Mouse (Mus musculus) kidney, postnatal 4 days (tissue): ENCODE data around the gene Plppr3.
A peak's percentile ranks its signal among the peaks of the same experiment; 100 is the strongest.

Source experiments
- DNase-seq, 2 experiments: peaks; one replicate each; pipeline ENCODE4 v3.0.0; 2021; ENCODE audit warnings: mixed read lengths in 2 of 2

The Plppr3 gene

DNA sequence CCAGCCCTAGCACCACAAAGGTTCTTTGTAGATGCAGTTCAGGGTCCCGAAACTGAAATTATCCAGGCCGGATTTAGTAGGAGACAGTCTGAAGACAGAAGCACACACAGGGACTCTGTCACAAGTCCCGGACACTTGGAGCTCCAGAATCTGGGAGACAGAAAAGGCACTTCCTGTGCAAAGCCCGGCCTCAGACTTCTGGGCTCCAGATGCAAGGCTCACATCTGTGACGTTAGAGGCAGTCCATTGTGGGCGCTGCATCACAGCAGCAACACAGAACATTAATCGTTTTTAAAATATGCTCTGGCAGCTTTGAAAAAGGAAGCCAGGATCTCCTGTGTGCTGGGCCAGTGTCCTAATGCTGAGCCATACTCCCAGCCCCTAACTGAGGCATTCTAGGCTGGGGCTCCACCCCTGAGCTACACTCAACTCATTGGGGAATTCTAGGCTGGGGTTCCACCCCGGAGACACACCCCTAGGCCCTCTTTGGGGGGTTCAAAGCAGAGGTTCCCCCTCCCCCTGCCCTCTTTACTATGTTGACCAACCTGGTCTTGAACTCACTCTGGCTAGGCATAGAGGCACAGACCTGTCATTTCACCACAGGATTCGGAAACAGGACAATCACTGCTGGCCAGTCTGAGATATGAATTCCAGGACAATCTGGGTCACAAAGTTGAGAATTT, 22.2 kb downstream of the Plppr3 start:
- peak; percentile 69 to 78 for DNase-seq

GRCm38 (mm10) chr10:79851653-79852052, 22.8 kb downstream of the Plppr3 start:
- DNase-seq: no peak

DNA sequence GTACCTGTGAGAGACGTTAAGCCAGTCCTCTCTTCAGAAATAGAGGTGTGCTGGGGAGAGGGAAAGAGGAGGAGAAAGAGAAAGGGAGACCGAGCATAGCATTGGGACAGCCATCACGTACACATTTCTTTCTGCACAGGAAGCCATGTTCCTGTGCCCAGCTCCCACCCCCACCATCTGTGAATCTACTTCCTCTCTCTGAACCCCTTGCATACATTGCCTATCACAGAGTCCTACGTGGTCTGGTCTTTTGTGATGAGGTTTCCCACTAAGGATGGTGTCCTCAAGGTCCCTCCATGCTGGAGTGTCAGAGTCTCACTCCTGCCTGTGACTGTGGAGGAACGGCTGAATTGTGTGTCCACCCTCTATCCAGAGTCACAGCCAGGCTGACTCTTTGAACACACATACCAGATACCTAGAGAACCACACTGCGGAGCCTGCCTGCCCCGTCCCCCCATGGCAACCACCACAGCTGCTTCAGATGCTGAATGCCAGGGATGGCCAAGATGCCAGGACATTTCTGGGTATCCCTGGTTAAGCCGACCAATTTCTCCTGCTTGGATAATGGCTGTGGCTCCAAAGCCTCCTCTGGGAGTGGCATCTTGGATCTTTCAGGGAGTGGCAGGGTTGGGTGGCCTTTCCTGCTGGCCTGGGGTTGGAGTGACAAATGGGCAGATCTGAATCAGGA, 24.3 kb downstream of the Plppr3 start:
- DNase-seq: peak in 1 of 2 experiments; percentile 4

- peak in 1 of 2 experiments; percentile 1 for DNase-seq
Measured at GRCm38 (mm10) chr10:79846553-79846952, 27.9 kb downstream of the Plppr3 start.

- DNase-seq: peak; percentile 71 to 78
Measured at GRCm38 (mm10) chr10:79843476-79843875, 31.0 kb downstream of the Plppr3 start.

GRCm38 (mm10) chr10:79842322-79842721, 32.1 kb downstream of the Plppr3 start:
- DNase-seq: no peak

DNA sequence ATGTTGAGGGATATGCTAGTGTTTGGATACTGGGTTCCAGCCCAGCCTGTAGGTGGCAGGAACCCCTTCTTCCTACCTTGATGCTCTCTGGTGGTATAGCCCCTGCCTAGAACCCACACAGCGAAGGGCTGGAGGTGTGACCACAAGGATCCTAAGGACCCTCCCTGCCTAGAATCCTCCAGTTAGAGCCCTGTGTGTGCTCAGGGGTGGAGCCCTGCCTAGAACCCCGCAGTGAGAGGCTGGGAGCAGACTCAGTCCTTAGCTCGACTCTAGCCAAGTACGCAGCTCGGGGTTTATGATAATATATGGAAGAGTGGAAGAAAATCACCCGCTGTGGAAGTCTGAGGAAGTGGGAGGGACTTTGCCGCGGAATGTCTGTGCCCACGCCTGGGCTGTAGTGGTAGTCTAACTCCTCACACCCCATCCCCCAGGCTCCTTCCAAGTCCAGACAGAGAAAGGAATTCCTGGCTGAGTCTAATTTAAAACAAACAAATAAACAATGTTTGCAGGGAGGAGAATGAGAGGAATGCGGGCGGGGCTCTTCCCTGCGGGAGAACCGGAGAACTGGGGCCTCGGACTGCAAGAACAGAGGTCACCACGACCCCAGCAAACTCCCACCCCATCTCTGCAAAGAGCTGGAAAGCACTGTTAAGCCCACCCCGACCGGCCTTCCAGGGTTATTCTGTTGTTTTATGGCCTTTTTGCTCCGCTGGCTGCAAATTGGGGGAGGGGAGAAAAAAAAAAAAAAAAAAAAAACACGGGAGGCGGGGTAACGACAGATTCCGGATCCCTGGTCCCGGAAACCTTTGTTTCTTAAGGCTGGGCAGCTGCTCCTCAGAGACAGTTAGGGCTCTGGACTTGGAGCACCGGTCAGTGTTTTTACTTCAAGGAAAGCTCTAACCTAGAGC, 33.5 kb downstream of the Plppr3 start:
- DNase-seq: peak; percentile 82 to 91

- DNase-seq: no peak
Measured at GRCm38 (mm10) chr10:79840091-79840490, 34.3 kb downstream of the Plppr3 start.

GRCm38 (mm10) chr10:79838151-79838550, 36.3 kb downstream of the Plppr3 start:
- DNase-seq: peak in 1 of 2 experiments; percentile 32

DNA sequence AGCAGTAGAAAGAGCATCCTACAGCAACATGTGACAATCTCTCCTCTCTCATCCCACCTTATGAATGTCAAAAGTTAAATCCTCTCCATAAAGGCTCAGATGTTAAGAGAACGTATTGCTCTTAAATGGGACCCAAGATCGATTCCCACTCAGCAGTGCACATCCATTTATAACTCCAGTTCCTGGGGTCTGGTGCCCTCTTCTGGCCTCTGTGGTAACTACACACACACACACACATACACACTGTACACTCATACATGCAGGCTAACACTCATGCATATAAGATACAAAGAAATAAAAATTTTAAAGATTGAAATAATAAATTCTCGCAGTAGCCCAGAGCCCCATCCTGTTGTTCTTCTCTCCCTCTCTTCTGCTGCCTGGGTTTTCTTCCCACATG, 37.5 kb downstream of the Plppr3 start:
- no peak for DNase-seq

DNA sequence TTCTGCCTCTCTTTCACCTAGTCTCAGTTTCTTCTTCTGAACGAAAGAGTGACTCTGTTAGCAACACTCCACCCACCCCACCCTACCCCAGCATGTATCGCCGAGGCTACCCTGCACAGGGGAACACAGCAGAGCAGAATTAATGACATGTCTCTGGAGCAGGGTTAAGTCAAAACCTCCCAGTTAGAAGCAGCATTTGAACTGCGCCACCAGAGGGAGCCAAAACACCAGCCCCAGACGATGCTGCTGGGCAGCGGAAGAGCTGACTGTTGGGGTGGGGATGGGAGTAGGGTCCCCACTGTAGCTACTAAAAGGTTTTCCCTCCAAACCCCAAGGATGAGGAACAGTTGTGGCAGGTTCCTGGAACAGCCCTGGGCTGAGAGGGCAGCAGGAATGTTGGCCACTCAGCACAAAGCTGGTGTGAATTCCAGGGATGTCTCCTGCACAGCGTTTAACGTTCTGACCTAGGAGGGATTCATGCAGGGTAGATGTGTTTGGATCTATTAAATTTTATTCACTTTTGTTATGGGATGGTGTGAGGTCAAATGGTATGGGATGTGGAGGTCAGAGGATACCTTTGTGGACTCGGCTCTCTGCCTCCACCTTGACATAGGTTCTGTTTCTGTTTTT, 39.5 kb downstream of the Plppr3 start:
- peak; percentile 90 for DNase-seq

- DNase-seq: no peak
Measured at GRCm38 (mm10) chr10:79832786-79833181, 41.6 kb downstream of the Plppr3 start.

DNA sequence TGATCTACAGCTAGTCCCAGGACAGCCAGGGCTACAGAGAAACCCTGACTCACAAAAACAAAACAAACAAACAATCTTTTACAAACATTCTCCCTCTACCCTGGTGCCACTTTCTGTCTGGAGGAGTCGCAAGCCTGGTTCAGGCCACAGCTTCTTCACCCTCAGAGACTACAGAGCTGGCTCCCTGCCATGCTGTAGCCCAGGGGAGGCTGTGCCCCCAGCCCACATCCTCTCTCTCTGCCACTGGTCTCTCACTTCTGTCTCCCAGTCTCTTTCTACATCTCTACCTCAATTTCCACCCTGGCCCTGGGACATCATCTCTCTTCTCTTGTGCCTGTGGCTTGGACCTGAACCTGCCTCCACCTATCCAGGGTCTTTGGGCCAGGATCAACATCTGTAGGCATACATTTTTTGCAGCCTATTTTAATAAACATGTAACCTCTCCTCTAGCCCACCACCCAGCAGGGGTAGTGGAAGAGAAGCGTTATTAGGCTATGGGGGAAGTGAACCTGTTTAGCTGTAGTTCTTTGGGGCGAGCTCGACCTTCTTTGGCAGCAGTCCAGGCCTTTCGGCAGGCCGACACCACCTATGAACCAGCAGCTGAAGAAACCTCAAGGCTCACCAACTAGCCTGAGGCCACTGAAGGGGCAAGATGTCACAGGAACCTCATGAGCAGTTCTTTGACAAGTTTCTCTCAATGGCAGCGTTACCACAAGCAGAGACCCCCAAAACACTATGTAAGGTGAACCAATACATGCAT, 42.2 kb downstream of the Plppr3 start:
- peak in 1 of 2 experiments; percentile 12 for DNase-seq

DNA sequence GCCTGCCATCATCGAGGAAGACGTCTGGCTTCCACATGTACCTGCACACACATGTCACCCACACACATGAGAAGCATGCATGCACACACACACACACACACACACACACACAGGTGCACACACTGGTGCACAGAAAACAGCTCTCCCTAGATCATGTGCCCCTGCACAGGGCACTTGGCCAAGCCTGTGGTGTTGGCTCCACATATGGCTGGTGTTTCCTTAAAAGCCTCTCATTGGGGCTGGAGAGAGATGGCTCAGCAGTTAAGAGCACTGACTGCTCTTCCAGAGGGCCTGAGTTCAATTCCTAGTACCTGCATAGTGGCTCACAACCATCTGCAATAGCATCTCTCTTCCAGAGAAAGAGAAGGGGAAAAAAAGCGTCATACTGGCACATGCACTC, 42.9 kb downstream of the Plppr3 start:
- DNase-seq: no peak

GRCm38 (mm10) chr10:79824413-79824812, 50.0 kb downstream of the Plppr3 start:
- DNase-seq: no peak

DNA sequence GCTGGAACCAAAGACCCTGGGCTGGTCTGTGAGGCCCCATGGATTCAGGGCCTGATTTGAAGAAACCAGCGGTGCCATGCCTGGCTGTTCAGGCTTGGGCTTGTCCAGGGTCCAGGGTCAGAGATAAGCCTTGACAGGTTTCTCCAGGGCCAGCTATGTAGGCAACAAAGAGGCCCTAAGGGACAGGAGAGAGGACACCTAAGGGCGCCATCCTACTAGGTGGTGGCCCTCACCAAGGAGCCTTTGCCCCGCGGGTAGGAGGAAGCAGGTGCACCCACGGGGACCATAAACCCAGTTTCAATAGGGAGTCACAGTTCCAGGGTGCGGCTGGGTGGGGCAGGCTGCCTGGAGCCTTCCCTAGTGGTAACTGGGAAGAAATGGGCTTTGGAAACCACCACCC, 51.4 kb downstream of the Plppr3 start:
- no peak for DNase-seq

DNA sequence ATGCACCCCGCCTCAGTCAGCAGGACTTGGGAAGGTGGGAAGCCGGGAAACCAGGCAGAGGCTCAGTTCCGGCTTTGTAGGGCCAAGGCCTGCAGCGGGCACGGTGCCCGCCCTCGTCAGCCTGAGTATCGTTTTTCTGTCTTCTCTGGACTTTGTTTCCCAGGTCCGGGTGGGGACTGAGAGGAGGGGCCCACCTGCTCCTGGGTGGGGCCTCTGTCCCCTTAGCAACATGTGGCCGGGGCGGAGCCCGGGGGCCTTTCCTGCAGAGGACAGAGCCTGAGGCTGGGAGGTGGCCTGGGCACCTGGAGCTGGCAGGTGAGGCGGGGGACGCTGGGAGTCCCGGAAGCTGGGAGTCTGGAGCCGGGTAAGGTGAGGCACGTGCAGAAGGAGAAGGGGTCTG, 52.1 kb downstream of the Plppr3 start:
- peak; percentile 73 to 84 for DNase-seq

- DNase-seq: no peak
Measured at GRCm38 (mm10) chr10:79821731-79822130, 52.7 kb downstream of the Plppr3 start.

- peak; percentile 66 to 80 for DNase-seq
Measured at GRCm38 (mm10) chr10:79820782-79821181, 53.7 kb downstream of the Plppr3 start, which contains the start of gene Misp. Gene Misp, plus strand, starts transcription at chr10:79820989.

DNA sequence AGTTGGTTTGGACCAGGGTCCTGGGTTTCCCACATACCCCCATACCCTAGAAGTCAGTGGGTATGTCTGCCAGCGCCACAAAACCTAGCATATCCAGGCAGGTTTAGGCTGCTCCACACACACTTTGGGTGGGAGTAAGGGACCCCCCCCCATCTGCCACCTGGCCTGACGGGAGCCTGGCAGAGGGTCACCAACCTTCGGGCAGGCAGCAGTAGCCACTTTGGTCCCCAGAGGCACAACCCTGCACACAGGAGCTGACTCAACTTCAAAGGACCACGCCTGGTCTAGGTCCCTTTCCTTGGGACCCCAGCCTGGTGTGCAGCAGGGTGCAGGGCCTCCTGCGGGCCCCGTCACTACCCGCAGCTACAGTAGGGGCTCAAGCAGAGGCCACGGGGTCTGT, 54.2 kb downstream of the Plppr3 start:
- DNase-seq: no peak

DNA sequence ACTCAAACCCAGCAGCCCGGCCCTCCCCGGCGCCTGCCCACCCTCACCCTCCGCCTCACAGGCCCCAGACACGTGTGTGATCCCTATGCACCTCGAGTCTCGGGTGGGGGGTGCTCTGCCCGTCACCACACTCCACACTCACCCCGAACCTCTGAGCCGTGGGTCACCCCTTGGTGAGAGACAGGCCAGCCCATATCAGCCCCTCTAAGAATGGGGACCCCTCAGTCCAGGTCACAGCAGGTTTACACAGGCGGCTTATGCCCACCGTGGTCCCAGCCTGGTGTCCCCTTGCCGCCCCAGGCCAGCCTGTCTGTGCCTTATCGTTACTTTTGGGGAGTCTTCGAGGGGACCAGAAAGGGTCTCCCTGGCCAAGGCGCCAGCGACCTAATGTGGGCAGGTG, 54.8 kb downstream of the Plppr3 start:
- DNase-seq: no peak

- no peak for DNase-seq
Measured at GRCm38 (mm10) chr10:79818225-79818624, 56.2 kb downstream of the Plppr3 start.
